Mouse (Mus musculus) thymus, adult 2 months (tissue): Measurements from ENCODE around the gene Mtor.

Experiments
- CTCF ChIP-seq: fragments of 200-500 bp; IDR thresholded peaks from 2 replicates; pipeline ENCODE4 v1.5.1; 2012; ENCODE audit warnings: mild to moderate bottlenecking, control low read depth, low read length, moderate library complexity, borderline replicate concordance; ENCODE audit not compliant: control insufficient read depth, poor library complexity, insufficient read depth; ENCODE audit errors: extremely low read depth
- POLR2A ChIP-seq: fragments of 200-500 bp; IDR thresholded peaks from 2 replicates; pipeline ENCODE4 v1.6.1; 2012; ENCODE audit warnings: mild to moderate bottlenecking, low read length, control low read depth, moderate library complexity; ENCODE audit not compliant: control insufficient read depth, poor library complexity, insufficient read depth; ENCODE audit errors: extremely low read depth

DNA sequence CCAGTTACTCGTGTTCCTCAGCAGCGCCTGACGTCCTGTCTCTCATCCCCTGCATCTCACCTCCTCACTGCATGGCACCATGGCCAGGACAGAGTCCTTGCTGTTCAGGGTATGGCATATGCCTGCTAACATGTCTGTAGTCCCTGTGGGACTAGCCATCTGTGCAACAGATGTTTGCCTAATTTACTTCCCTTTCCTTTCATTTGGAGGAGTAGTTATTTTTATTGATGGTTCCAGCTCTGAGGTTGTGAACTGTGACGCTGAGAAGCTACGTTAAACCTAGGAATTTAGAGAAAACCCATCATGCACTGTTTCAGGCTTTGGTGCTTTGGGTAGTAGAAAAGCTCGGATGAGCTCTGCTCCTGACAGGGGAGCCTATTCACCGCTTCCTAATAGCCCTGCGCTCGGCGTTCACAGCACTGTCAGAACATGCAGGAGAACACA is 23.0 kb downstream of the Mtor start:
- TF ChIP-seq CTCF (no peak), POLR2A (no peak)
